Mouse (Mus musculus) brain, embryonic 18.5 days (tissue): ENCODE data around the gene Upk2.

ENCODE experiments used
- DNase-seq: peaks from one replicate; pipeline ENCODE4 v3.0.0-alpha.2; 2012; ENCODE audit warnings: low read depth, low spot score

Upk2 gene

DNA sequence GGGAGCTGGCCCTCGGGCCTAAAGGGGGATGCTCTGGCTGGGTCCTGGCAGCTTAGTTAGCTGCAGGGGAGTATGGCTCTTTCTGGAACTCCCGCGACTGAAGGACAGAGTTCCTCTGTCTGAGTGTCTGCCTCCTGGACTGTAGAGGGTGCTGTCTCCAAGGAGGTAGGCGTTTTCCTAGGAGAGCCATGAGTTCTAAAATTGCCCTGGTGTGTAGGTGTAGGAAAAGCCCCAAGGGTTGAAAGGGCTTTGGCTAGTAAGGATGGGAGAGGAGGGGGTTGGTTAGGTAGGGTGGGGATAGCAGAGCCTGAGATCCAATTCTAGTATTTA lies at the start of gene Upk2:
Upk2 (minus strand) TSS at position 86 of the 330 bp plus-strand sequence.
- DNase-seq: no peak

DNA sequence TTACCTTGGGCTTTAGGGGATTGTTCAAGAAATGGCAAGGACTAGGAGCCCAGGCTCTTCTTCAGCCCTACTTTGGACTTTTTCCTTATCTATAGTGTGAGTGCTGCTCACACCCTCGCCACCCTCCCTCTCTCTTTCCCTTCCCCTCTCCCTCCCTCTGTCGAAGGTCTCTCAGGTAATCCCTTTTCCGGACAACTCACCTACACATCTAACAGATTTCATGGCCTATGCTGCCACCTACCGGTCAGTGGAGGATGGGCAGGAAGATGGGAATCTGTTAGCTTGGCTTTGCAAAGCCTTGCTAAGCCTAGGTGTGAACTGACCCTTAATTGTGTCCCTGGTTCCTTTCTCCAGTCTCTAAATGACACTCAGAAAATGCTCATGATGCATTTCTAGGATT lies 47.2 kb upstream of the Upk2 start:
- no peak for DNase-seq

DNA sequence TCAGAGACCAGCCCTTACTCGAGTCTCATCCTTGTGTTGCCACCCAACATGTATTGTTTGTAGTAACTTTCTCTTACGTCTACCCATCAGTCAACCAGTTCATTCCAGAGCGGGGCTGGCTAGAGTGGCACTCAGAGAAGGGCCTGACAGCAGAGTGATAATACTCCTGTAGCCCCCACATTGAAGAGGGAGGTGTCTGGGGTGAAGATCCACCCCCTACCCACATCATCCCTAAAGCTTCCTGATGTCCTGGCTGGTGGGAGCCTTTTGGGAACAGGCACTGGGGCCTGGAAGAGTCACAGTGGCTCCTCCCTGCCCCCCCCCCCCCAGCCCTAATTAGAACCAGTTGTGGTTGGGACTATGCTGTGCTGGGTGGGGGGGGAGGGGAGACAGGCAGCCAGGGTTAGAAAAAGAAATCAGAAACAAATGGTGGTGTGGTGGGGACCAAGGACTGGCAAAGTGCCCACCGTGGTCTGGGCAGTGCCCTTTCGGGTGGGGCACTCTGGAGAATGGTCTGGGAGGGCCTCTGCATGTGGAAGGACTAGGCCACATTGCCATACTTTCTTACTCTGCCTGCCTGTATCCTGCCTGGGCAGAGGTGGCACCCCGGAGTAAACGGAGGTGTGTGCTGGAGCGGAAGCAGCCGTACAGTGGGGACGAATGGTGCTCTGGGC lies 46.6 kb upstream of the Upk2 start:
- DNase-seq: no peak

DNA sequence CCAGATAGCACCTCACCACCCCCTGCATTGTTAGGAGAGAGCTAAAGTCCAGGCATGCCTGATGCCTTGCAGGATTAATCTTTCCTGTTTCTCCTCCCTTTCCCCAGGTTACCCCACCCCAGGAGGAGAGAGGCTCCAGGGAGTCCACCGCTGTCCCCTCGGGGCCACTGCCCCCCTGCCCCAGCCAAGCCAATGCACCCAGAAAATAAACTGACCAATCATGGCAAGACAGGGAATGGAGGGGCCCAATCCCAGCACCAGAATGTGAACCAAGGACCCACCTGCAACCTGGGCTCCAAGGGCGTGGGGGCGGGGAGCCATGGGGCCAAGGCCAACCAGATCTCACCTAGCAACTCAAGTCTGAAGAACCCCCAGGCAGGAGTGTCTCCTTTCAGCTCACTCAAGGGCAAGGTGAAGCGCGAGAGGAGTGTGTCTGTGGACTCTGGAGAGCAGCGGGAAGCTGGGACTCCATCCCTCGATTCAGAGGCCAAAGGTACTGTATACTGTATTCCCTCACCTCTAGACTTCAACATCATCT lies 45.9 kb upstream of the Upk2 start:
- no peak for DNase-seq

- DNase-seq: no peak
These were observed 45.4 kb upstream of the Upk2 start for GRCm38 (mm10) chr9:44500163-44500533.

GRCm38 (mm10) chr9:44499356-44500162 lies 44.8 kb upstream of the Upk2 start:
- no peak for DNase-seq

DNA sequence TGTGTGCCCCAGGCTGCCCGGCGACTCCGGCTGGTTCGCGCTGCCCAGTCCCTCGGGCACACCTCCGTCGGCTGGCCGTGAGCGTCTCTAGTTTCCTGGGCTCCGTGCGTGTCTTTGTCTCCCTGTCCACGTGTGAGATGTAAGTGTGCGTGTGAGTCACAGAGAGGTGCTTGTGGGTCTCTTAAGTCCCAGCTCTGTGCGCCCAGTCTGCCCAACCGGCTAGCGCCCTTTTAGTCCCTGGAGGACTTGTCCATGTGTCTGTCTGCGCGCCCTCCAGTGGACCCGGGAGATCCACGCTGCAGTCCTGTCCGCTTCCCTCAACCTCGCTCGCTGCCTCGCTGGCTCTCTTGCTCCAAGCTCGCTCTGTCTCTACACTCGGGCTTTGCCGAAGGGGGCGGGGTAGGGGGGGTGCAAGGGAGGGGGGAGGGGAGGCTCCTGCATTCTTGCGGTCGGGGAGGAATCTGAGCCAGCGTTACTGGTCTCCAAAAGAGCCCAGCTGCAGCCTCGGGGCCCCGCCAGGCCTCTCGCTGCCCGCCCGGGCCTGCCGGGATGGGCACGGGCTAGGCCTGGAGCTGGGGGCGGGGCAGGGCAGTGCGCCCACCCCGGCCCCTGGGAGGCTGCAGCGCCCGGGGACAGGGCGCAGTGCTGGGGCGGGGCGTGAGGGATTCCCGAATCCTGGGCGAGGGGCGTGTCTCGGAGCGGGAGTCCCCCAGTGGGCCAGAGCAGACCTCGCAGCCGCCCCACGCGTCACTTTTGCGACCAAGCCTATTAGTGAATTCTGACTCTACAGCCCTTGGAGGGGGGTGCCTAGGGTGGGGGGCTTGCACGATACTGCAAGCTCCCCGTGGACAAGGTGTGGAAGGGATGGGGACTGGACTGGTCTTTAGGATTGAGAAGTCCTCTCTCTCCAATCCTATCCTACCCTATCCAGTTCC lies 43.9 kb upstream of the Upk2 start:
- no peak for DNase-seq

- DNase-seq: no peak
These were observed 43.0 kb upstream of the Upk2 start for GRCm38 (mm10) chr9:44497624-44498377.

GRCm38 (mm10) chr9:44496803-44497461 lies 42.2 kb upstream of the Upk2 start:
- no peak for DNase-seq

- no peak for DNase-seq
These were observed 41.1 kb upstream of the Upk2 start for GRCm38 (mm10) chr9:44495810-44496344.

DNA sequence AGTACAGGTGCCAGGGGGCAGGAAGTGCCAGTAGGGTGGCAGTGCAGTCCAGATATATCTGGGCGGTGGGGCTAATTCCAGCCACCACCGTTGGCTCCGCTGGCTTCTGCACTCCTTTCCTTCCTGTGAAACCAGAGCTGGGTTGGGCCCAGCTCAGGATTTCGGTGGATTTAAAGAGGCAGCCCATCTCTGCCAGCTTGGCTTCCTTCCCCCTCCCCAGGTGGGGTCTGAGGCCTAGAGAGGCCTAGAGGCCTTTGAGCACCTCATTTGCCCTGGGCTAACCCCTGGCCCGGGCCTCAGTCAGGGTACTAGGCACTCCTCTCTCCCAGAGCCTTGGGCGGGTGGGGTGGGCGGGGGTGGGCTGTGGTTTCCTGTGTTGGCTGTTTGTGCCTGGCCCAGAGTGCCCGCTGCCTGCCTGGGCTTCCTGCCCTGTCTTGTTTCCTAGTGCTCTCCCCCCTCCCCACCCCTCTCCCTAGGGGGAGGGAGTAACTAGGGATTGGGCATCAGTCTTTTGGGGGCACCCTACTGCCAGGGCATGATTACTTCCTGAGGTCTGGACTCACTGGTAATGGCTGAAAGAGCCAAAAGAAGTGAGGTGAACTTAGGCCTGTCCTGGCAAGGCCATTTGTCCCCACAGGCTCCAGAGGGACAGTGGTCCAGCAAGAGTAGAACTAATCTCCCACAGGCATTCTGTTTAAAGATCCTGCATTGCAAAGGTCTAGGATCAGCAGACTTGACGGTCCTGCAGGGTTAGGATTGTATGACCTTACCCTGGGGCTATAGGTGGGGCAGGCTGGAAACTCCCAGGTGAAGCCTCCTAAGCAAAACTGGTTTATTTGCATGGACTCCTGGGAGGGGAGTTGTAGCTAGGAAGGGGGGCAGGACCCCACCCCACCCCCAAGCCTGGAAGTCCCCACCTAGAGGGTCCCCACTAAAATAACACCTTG lies 40.4 kb upstream of the Upk2 start:
- no peak for DNase-seq

- DNase-seq: no peak
These were observed 39.6 kb upstream of the Upk2 start for GRCm38 (mm10) chr9:44494261-44494862.

DNA sequence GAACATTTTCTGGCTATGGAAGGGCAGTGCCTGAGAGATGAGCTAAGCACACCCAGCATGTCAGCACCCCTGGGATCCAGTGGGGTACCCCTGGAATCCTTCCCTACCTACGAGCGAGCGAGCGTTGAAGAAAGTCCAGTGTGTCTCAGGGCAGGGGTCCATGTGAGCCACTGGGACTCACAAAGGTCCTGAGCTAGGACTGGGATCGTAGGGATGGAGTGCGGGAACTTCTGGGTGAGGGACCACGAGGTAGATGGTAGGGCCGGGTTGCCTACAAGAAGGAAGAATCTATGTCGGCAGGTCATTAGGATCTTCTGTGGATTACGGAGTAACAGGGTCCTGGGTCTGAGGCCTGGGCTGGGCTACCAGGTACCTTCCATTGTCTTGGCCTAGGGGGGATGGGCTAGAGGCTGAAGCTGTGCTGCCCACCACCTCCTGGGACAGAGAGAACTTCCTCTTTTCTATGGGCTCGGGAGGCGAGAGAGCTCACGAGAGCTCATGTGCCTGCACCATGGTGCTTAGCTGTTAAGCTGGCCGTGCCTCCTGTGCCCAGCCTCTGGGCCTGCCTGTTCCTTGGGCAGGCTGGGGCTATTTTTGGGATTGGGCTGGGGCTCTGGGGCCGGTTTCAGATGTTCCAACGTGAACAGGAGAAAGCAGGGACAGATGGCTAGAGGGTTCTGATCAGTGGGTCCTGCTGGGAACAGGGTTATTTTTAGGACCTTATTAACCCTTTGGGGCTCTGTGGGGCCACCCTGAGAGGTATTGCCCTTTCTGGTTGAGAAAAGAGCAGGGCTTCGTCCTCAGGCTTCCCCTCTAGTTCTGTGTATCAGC lies 38.1 kb upstream of the Upk2 start:
- DNase-seq: no peak

GRCm38 (mm10) chr9:44491351-44491750 lies 36.6 kb upstream of the Upk2 start:
- DNase-seq: no peak

DNA sequence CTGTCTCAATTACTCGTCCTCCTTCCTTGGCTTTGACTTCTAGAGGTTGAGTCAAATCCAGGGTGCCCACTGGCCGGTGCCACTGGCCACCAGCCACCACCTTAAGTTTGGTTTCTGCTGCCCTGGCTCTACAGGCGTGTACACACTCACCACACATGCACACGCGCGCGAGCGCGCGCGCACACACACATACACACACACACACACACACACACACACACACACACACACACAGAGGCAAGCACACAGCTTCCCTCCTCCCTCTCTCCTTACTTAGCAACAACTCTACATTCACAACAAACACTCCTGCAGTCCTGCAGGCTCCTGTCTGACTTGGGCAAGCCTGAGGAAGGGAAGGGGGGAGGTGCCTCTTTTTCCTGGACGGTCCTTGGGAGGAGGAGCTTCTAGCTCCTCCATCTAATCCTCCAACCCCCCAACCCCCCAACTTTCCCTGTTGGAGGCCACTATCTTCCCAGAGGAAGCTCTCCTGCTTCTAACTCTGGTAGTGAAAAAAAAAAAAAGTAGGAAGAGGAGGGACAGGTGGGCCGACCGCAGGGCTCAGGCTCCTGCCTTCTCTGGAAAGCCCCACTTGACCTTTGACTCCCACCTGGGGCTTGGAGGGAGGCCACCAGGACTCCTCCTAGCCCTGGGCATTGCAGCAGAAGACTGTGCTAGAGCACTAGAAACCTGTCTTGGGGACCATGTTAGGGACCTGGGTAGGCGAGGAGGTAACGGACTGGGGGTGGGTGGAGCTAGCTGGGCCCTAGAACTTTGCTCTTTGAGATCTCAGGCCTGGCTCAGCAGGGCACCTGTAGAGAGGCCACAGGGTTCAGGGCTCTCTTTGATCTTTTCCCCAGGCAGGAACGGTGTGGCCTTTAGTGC lies 35.6 kb upstream of the Upk2 start:
- no peak for DNase-seq

DNA sequence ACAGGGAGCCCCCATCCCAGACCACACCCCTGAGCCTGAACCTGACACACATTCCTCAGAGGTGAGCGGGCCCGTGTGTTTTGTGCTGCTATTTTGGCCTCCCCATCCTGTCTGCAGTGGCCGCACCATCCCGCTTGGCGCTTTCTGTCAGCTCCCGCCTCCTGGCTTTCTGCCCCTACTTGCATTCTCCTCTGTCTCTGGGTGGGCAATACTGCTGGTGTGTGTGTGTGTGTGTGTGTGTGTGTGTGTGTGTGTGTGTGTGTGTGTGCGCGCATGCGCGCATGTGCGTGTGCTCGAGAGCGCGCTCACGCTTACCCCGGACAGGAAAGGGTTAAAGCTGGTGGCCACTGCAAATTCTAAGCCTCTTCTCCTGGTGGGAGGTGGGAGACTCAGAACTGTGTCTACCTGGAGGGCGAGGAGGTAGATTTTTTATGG lies 34.9 kb upstream of the Upk2 start:
- no peak for DNase-seq

GRCm38 (mm10) chr9:44488855-44489381 lies 34.1 kb upstream of the Upk2 start:
- DNase-seq: no peak
